Mouse (Mus musculus): ENCODE measurements at regions not wholly inside any gene's neighbourhood (a gene's known extent, or its start where the extent isn't known, plus 50 kb on each side); places are given as distances from the start of the nearest gene placed in this dataset.

- no peak overlapping the region for H3K9ac ChIP-seq (ENCODE audit: low read depth, low read length, severe bottlenecking)
- no peak overlapping the region for H3K27ac ChIP-seq (replicated peaks; ENCODE audit: low read depth, low read length)
- no peak overlapping the region for H3K4me3 ChIP-seq (replicated peaks; ENCODE audit: low read length)
- 54% methylated on average over 6 of the region's 6 CpGs for WGBS
- ATAC-seq (ENCODE audit: low FRiP score, low read depth) (no peak), DNase-seq (ENCODE audit: low spot score) (no peak)
- no peaks in the 10 kb centered on the region for H3K36me3 ChIP-seq (ENCODE audit: control insufficient read depth, insufficient read depth, low read length)
- no peak overlapping the region for H3K4me2 ChIP-seq (replicated peaks; ENCODE audit: low read depth, low read length, severe bottlenecking)
- no peaks in the 10 kb centered on the region for H3K9me3 ChIP-seq (ENCODE audit: control insufficient read depth, low read length)
- no peaks in the 10 kb centered on the region for H3K27me3 ChIP-seq (ENCODE audit: control insufficient read depth, insufficient read depth, low read length)
- TF ChIP-seq POLR2A (IDR thresholded peaks at IDR 0.05; ENCODE audit: borderline replicate concordance, extremely low read depth, insufficient read depth, insufficient read length) = no peak
- no peaks in the 10 kb centered on the region for H3K4me1 ChIP-seq (ENCODE audit: control insufficient read depth, insufficient read depth, low read length)
Observed at GRCm38 (mm10) chr4:29152134-29152867, 339.4 kb downstream of the Epha7 start.

- Histone ChIP-seq H3K36me3 (ENCODE audit: control insufficient read depth, insufficient read depth, low read length) (no peaks in the 10 kb centered on the region), H3K4me1 (ENCODE audit: control insufficient read depth, insufficient read depth, low read length) (no peaks in the 10 kb centered on the region), H3K4me3 (replicated peaks; ENCODE audit: low read length) (no peak overlapping the region), H3K27ac (replicated peaks; ENCODE audit: low read depth, low read length) (no peak overlapping the region), H3K27me3 (ENCODE audit: control insufficient read depth, insufficient read depth, low read length) (no peaks in the 10 kb centered on the region), H3K9me3 (ENCODE audit: control insufficient read depth, low read length) (no peaks in the 10 kb centered on the region), H3K4me2 (replicated peaks; ENCODE audit: low read depth, low read length, severe bottlenecking) (no peak overlapping the region), H3K9ac (ENCODE audit: low read depth, low read length, severe bottlenecking) (no peak overlapping the region)
- TF ChIP-seq POLR2A (IDR thresholded peaks at IDR 0.05; ENCODE audit: borderline replicate concordance, extremely low read depth, insufficient read depth, insufficient read length) = no peak
- WGBS = 73% methylated on average over 2 of the region's 2 CpGs
- ATAC-seq (ENCODE audit: low FRiP score, low read depth) (no peak), DNase-seq (ENCODE audit: low spot score) (no peak)
Observed at GRCm38 (mm10) chr4:29182494-29182893, 369.6 kb downstream of the Epha7 start.

DNA sequence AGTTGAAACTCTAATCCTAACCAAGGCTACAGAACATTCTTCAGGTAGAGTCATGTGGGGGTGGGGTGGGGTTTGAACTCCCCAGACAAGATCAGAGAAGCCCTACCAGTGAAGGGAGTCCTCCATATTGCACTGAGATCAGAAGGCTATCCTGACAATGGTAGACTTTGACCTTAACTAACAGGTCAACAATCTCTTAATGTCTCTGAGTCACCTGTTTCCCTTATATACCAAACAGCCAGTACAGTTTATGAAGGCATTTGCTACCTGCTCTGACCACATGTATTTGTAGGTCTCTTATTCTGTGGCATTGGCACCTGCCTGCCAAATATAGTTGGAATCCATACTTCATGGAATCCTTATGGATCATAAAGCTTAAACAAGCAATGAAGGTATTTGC lies 370.5 kb downstream of the Epha7 start:
- Histone ChIP-seq H3K36me3 (ENCODE audit: control insufficient read depth, insufficient read depth, low read length) (no peaks in the 10 kb centered on the region), H3K9me3 (ENCODE audit: control insufficient read depth, low read length) (no peaks in the 10 kb centered on the region)

DNA sequence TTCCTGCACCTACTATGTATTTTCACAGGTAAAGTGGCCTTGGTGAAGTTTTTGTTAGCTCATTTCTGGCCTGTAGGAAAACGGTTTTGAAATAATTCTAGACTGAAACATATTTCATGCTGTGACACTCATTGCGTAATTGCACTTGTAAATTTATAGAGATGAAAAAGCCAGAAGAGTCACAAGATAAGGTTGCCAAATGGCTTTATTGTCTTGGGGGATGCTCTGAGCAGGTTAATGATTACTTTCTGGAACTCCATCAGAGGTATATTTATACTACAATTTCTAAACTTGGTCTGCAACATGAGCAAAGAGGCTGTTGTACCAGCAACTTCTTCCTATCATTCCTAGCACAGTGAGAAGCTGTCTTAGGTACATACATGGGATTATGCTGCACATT lies 370.9 kb downstream of the Epha7 start:
- TF ChIP-seq POLR2A (IDR thresholded peaks at IDR 0.05; ENCODE audit: borderline replicate concordance, extremely low read depth, insufficient read depth, insufficient read length) = no peak
- DNase-seq (ENCODE audit: low spot score) (no peak), ATAC-seq (ENCODE audit: low FRiP score, low read depth) (no peak)
- H3K4me3 ChIP-seq (replicated peaks; ENCODE audit: low read length) = no peak overlapping the region
- H3K27me3 ChIP-seq (ENCODE audit: control insufficient read depth, insufficient read depth, low read length) = no peaks in the 10 kb centered on the region
- no peaks in the 10 kb centered on the region for H3K36me3 ChIP-seq (ENCODE audit: control insufficient read depth, insufficient read depth, low read length)
- no peak overlapping the region for H3K9ac ChIP-seq (ENCODE audit: low read depth, low read length, severe bottlenecking)
- no peak overlapping the region for H3K4me2 ChIP-seq (replicated peaks; ENCODE audit: low read depth, low read length, severe bottlenecking)
- no peaks in the 10 kb centered on the region for H3K4me1 ChIP-seq (ENCODE audit: control insufficient read depth, insufficient read depth, low read length)
- H3K9me3 ChIP-seq (ENCODE audit: control insufficient read depth, low read length) = no peaks in the 10 kb centered on the region
- H3K27ac ChIP-seq (replicated peaks; ENCODE audit: low read depth, low read length) = no peak overlapping the region
- 85% methylated on average over 2 of the region's 2 CpGs for WGBS

More for the DNA sequence above, 370.5 kb downstream of the Epha7 start:
- Histone ChIP-seq H3K9ac (ENCODE audit: low read depth, low read length, severe bottlenecking) (no peak overlapping the region), H3K4me2 (replicated peaks; ENCODE audit: low read depth, low read length, severe bottlenecking) (no peak overlapping the region), H3K4me1 (ENCODE audit: control insufficient read depth, insufficient read depth, low read length) (no peaks in the 10 kb centered on the region), H3K27me3 (ENCODE audit: control insufficient read depth, insufficient read depth, low read length) (no peaks in the 10 kb centered on the region), H3K4me3 (replicated peaks; ENCODE audit: low read length) (no peak overlapping the region), H3K27ac (replicated peaks; ENCODE audit: low read depth, low read length) (no peak overlapping the region)
- ATAC-seq (ENCODE audit: low FRiP score, low read depth) = no peak
- DNase-seq (ENCODE audit: low spot score) = no peak
- TF ChIP-seq POLR2A (IDR thresholded peaks at IDR 0.05; ENCODE audit: borderline replicate concordance, extremely low read depth, insufficient read depth, insufficient read length) = no peak

GRCm38 (mm10) chr4:29200976-29201375 lies 388.0 kb downstream of the Epha7 start:
- no peaks in the 10 kb centered on the region for H3K36me3 ChIP-seq (ENCODE audit: control insufficient read depth, insufficient read depth, low read length)
- H3K4me3 ChIP-seq (replicated peaks; ENCODE audit: low read length) = no peak overlapping the region
- H3K9me3 ChIP-seq (ENCODE audit: control insufficient read depth, low read length) = no peaks in the 10 kb centered on the region
- H3K9ac ChIP-seq (ENCODE audit: low read depth, low read length, severe bottlenecking) = no peak overlapping the region
- H3K27me3 ChIP-seq (ENCODE audit: control insufficient read depth, insufficient read depth, low read length) = no peaks in the 10 kb centered on the region
- ATAC-seq (ENCODE audit: low FRiP score, low read depth) (no peak), DNase-seq (ENCODE audit: low spot score) (no peak)
- no peak overlapping the region for H3K4me2 ChIP-seq (replicated peaks; ENCODE audit: low read depth, low read length, severe bottlenecking)
- no peaks in the 10 kb centered on the region for H3K4me1 ChIP-seq (ENCODE audit: control insufficient read depth, insufficient read depth, low read length)
- H3K27ac ChIP-seq (replicated peaks; ENCODE audit: low read depth, low read length) = no peak overlapping the region
- no peak for TF ChIP-seq POLR2A (IDR thresholded peaks at IDR 0.05; ENCODE audit: borderline replicate concordance, extremely low read depth, insufficient read depth, insufficient read length)

Data from limb, embryonic 14.5 days (tissue).